Mouse (Mus musculus): ENCODE results near the gene Trmt11. TPM values are rescaled to one million over a fixed set of nuclear protein-coding genes. Genes with fewer than 3 reads are reported as not detected.
"Not testable (repeated sequence)": the region's sequence is repeated elsewhere in the genome, so short reads cannot be mapped to it uniquely, and the experiment has no call there.

Gene Trmt11
- 32.4 and 34.6 TPM in 2 replicates for polyA plus RNA-seq (2015; fragmentation: Nextera tagmentation; extraction: Ambion mirVana)

GRCm38 (mm10) chr10:30600542-30600966, at the start of gene Trmt11:
Gene Trmt11 (minus strand): TSS chr10:30600749.
- peak within 1 kb of the TSS; percentile 66 for H3K27ac ChIP-seq
- ATAC-seq (ENCODE audit: low FRiP score, low read depth): peak; percentile 94
- H3K9me3 ChIP-seq: no peaks in the 10 kb centered on the region
- peak within 1 kb of the TSS; percentile 81 for H3K4me2 ChIP-seq (replicated peaks)
- H3K9ac ChIP-seq: peak within 1 kb of the TSS; percentile 89
- no peaks in the 10 kb centered on the region for H3K27me3 ChIP-seq
- peak within 1 kb of the TSS; percentile 75 for H3K4me3 ChIP-seq
- peaks cover 14% of the 10 kb centered on the region for H3K4me1 ChIP-seq
- H3K36me3 ChIP-seq: peaks cover 14% of the 10 kb centered on the region
- WGBS: under 1% methylated on average over 25 of the region's 28 CpGs

DNA sequence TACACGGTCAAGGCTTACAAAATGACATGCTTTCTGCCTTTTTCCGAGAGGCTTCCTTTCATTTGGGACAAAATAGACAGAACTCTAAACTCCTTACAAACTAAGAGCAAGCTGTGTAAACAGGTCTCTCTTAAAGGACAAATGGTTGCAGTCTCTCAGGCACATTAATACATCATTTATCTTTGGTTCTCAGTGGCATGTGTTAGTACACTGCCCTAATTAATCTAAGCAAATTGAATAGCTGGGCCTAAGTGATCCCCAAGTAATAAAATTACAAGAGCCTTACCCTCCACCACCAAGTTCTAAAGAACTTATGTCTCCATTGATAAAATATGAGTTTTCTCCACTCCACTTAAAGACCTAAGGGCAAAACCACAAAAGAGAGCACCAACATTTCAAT, 47.1 kb upstream of the Trmt11 start:
- H3K9ac ChIP-seq: no peak overlapping the region
- no peak overlapping the region for H3K4me3 ChIP-seq
- no peak overlapping the region for H3K27ac ChIP-seq
- no peaks in the 10 kb centered on the region for H3K9me3 ChIP-seq
- peaks cover 26% of the 10 kb centered on the region for H3K36me3 ChIP-seq
- ATAC-seq (ENCODE audit: low FRiP score, low read depth): no peak
- H3K4me1 ChIP-seq: no peaks in the 10 kb centered on the region
- no peak overlapping the region for H3K4me2 ChIP-seq (replicated peaks)
- H3K27me3 ChIP-seq: no peaks in the 10 kb centered on the region
- WGBS: 60% methylated on average over 2 of the region's 2 CpGs

- Histone ChIP-seq H3K4me3 (no peak overlapping the region), H3K36me3 (no peaks in the 10 kb centered on the region), H3K4me1 (no peaks in the 10 kb centered on the region), H3K9ac (no peak overlapping the region), H3K4me2 (replicated peaks) (no peak overlapping the region), H3K27ac (no peak overlapping the region), H3K27me3 (no peaks in the 10 kb centered on the region), H3K9me3 (no peaks in the 10 kb centered on the region)
- 80% methylated on average over 3 of the region's 3 CpGs for WGBS
- ATAC-seq (ENCODE audit: low FRiP score, low read depth): no peak
Measured at GRCm38 (mm10) chr10:30638216-30638615, 37.7 kb upstream of the Trmt11 start.

- not testable (repeated sequence) for H3K27me3 ChIP-seq; H3K9me3 ChIP-seq; H3K36me3 ChIP-seq; H3K4me3 ChIP-seq; H3K4me2 ChIP-seq (replicated peaks); ATAC-seq (ENCODE audit: low FRiP score, low read depth); H3K9ac ChIP-seq; H3K27ac ChIP-seq; H3K4me1 ChIP-seq
- WGBS: 39% methylated on average over 1 of the region's 1 CpGs
Measured at GRCm38 (mm10) chr10:30636474-30637154, 36.1 kb upstream of the Trmt11 start.

- no peaks in the 10 kb centered on the region for H3K27me3 ChIP-seq
- no peaks in the 10 kb centered on the region for H3K9me3 ChIP-seq
- 87% methylated on average over 1 of the region's 1 CpGs for WGBS
Measured at GRCm38 (mm10) chr10:30632718-30633117, 32.2 kb upstream of the Trmt11 start.

GRCm38 (mm10) chr10:30629977-30630376, 29.4 kb upstream of the Trmt11 start:
- Histone ChIP-seq H3K9ac (no peak overlapping the region), H3K9me3 (no peaks in the 10 kb centered on the region), H3K4me2 (replicated peaks) (no peak overlapping the region), H3K4me1 (no peaks in the 10 kb centered on the region), H3K4me3 (no peak overlapping the region), H3K27me3 (no peaks in the 10 kb centered on the region), H3K36me3 (no peaks in the 10 kb centered on the region), H3K27ac (no peak overlapping the region)
- ATAC-seq (ENCODE audit: low FRiP score, low read depth): no peak

More at GRCm38 (mm10) chr10:30632718-30633117, 32.2 kb upstream of the Trmt11 start:
- Histone ChIP-seq H3K36me3 (no peaks in the 10 kb centered on the region), H3K4me2 (replicated peaks) (no peak overlapping the region), H3K4me3 (no peak overlapping the region), H3K27ac (no peak overlapping the region), H3K9ac (no peak overlapping the region), H3K4me1 (no peaks in the 10 kb centered on the region)
- ATAC-seq (ENCODE audit: low FRiP score, low read depth): no peak

DNA sequence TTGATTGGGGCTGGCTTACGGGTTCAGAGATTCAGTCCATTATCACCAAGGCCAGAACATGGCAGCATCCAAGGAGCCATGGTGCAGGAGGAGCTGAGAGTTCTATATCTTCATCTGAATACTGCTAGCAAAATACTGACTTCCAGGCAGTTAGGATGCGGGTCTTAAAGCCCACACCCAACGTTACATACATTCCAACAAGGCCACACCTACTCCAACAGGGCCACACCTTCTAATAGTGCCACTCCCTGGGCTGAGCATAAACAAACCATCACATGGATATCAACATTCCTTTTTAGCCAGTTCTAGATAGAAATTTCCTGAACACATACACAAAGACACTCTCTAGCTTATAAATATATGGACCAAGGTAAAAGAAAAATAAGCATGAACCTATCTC, 29.0 kb upstream of the Trmt11 start, which contains the start of gene Hint3:
Gene Hint3, minus strand, starts transcription at position 120 of the 400 bp plus-strand sequence.
- Histone ChIP-seq H3K36me3 (no peaks in the 10 kb centered on the region), H3K4me1 (no peaks in the 10 kb centered on the region), H3K4me2 (replicated peaks) (no peak within 1 kb of the TSS), H3K27me3 (no peaks in the 10 kb centered on the region), H3K9me3 (no peaks in the 10 kb centered on the region), H3K9ac (no peak within 1 kb of the TSS), H3K27ac (no peak within 1 kb of the TSS), H3K4me3 (no peak within 1 kb of the TSS)
- ATAC-seq (ENCODE audit: low FRiP score, low read depth): no peak
- WGBS: 82% methylated on average over 3 of the region's 3 CpGs

- 86% methylated on average over 11 of the region's 11 CpGs for WGBS
Measured at GRCm38 (mm10) chr10:30628444-30628843, 27.9 kb upstream of the Trmt11 start.

GRCm38 (mm10) chr10:30627548-30627947, 27.0 kb upstream of the Trmt11 start:
- WGBS: 36% methylated on average over 1 of the region's 1 CpGs
- H3K9me3 ChIP-seq: no peaks in the 10 kb centered on the region
- no peak overlapping the region for H3K9ac ChIP-seq
- no peaks in the 10 kb centered on the region for H3K4me1 ChIP-seq
- no peaks in the 10 kb centered on the region for H3K27me3 ChIP-seq
- no peak for ATAC-seq (ENCODE audit: low FRiP score, low read depth)
- no peak overlapping the region for H3K4me3 ChIP-seq
- no peak overlapping the region for H3K4me2 ChIP-seq (replicated peaks)
- H3K27ac ChIP-seq: no peak overlapping the region
- H3K36me3 ChIP-seq: no peaks in the 10 kb centered on the region

More at GRCm38 (mm10) chr10:30628444-30628843, 27.9 kb upstream of the Trmt11 start:
- H3K27me3 ChIP-seq; H3K36me3 ChIP-seq; H3K9me3 ChIP-seq; H3K9ac ChIP-seq; ATAC-seq (ENCODE audit: low FRiP score, low read depth); H3K4me3 ChIP-seq; H3K4me1 ChIP-seq; H3K4me2 ChIP-seq (replicated peaks); H3K27ac ChIP-seq: not testable (repeated sequence)

- Histone ChIP-seq H3K9ac (no peak overlapping the region), H3K4me2 (replicated peaks) (no peak overlapping the region), H3K4me3 (no peak overlapping the region), H3K27me3 (peaks cover 4% of the 10 kb centered on the region; the same call in 1 of the 2 replicates), H3K27ac (no peak overlapping the region), H3K4me1 (no peaks in the 10 kb centered on the region), H3K9me3 (no peaks in the 10 kb centered on the region), H3K36me3 (no peaks in the 10 kb centered on the region)
- 75% methylated on average over 5 of the region's 5 CpGs for WGBS
- ATAC-seq (ENCODE audit: low FRiP score, low read depth): no peak
Measured at GRCm38 (mm10) chr10:30624161-30625019, 23.8 kb upstream of the Trmt11 start.

DNA sequence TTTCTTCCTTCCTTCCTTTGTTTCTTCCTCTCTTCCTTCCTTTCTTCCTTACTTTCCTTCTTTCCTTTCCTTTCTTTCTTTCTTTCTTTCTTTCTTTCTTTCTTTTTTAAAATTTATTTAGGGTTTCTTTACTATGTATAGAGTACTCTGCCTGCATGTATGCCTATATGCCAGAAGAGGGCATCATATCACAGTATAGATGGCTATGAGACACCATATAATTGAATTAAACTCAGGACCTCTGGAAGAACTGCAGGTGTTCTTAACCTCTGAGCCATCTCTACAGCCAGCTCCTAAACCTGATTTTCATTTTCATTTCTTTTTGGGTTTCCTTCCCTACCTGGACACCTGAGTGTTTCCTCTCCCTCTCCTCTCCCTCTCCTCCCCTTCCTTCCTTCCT, 22.4 kb upstream of the Trmt11 start:
- peaks cover 4% of the 10 kb centered on the region; the same call in 1 of the 2 replicates for H3K27me3 ChIP-seq
- H3K27ac ChIP-seq: no peak overlapping the region
- H3K4me3 ChIP-seq: no peak overlapping the region
- no peak for ATAC-seq (ENCODE audit: low FRiP score, low read depth)
- no peaks in the 10 kb centered on the region for H3K9me3 ChIP-seq
- no peak overlapping the region for H3K4me2 ChIP-seq (replicated peaks)
- H3K9ac ChIP-seq: no peak overlapping the region
- H3K36me3 ChIP-seq: no peaks in the 10 kb centered on the region
- no peaks in the 10 kb centered on the region for H3K4me1 ChIP-seq

GRCm38 (mm10) chr10:30618918-30619210, 18.3 kb upstream of the Trmt11 start:
- no peaks in the 10 kb centered on the region for H3K9me3 ChIP-seq
- no peak for ATAC-seq (ENCODE audit: low FRiP score, low read depth)
- peak overlapping the region; percentile 75 for H3K4me2 ChIP-seq (replicated peaks)
- H3K27ac ChIP-seq: no peak overlapping the region
- H3K9ac ChIP-seq: no peak overlapping the region
- 40% methylated on average over 3 of the region's 3 CpGs for WGBS
- H3K36me3 ChIP-seq: no peaks in the 10 kb centered on the region
- H3K4me1 ChIP-seq: 0 out of 2 replicates have a peak, but pooled peaks cover 3% of the 10 kb centered on the region
- H3K4me3 ChIP-seq: peak overlapping the region; percentile 59
- H3K27me3 ChIP-seq: peaks cover 4% of the 10 kb centered on the region; the same call in 1 of the 2 replicates
